Mouse (Mus musculus) lung, postnatal 0 days (tissue): Measurements from ENCODE around the gene Cxadr.

Experiments
- CTCF ChIP-seq: IDR thresholded peaks from 2 replicates; pipeline ENCODE4 v1.5.1; 2016; ENCODE audit warnings: antibody characterized with exemption, mild to moderate bottlenecking
- EP300 ChIP-seq: IDR thresholded peaks from 2 replicates; pipeline ENCODE4 v1.6.1; 2016; ENCODE audit warnings: antibody characterized with exemption, mild to moderate bottlenecking, control low read depth

GRCm38 (mm10) chr16:78398734-78399133 lies 97.4 kb downstream of the Cxadr start:
- TF ChIP-seq CTCF (no peak), EP300 (no peak)
